Mouse (Mus musculus): ENCODE results near the gene Srek1. TPM values are rescaled to one million over a fixed set of nuclear protein-coding genes. Genes with fewer than 3 reads are reported as not detected.

Srek1 gene
- polyA plus RNA-seq, 1 experiment from 2014 or later = 82.7 TPM

- Histone ChIP-seq H3K4me2 (ENCODE audit: low read depth) (no peak overlapping the region), H3K27me3 (ENCODE audit: control insufficient read depth, insufficient read depth, low read length) (no peaks in the 10 kb centered on the region), H3K9me3 (ENCODE audit: control insufficient read depth, low read length) (no peaks in the 10 kb centered on the region), H3K4me1 (ENCODE audit: control insufficient read depth, insufficient read depth, low read length) (no peaks in the 10 kb centered on the region), H3K27ac (ENCODE audit: low read depth, low read length) (no peak overlapping the region), H3K9ac (ENCODE audit: low read length) (no peak overlapping the region), H3K4me3 (ENCODE audit: low read depth, low read length) (no peak overlapping the region), H3K36me3 (ENCODE audit: control insufficient read depth, insufficient read depth, low read length) (no peaks in the 10 kb centered on the region)
- ATAC-seq (ENCODE audit: insufficient read depth, low FRiP score, low TSS enrichment) (peak; percentile 65; the same call in 1 of the 2 replicates), DNase-seq (ENCODE audit: low spot score) (no peak)
- WGBS = 65% methylated on average over 9 of the region's 9 CpGs
These were observed 20.5 kb upstream of the Srek1 start for GRCm38 (mm10) chr13:103794688-103795543.

- peak; percentile 23 for DNase-seq (ENCODE audit: low spot score)
- H3K9me3 ChIP-seq (ENCODE audit: control insufficient read depth, low read length) = no peaks in the 10 kb centered on the region
- H3K4me3 ChIP-seq (ENCODE audit: low read depth, low read length) = no peak overlapping the region
- no peak overlapping the region for H3K27ac ChIP-seq (ENCODE audit: low read depth, low read length)
- no peak overlapping the region for H3K9ac ChIP-seq (ENCODE audit: low read length)
- no peak for ATAC-seq (ENCODE audit: insufficient read depth, low FRiP score, low TSS enrichment)
- H3K36me3 ChIP-seq (ENCODE audit: control insufficient read depth, insufficient read depth, low read length) = no peaks in the 10 kb centered on the region
- WGBS = 36% methylated on average over 11 of the region's 11 CpGs
- no peak overlapping the region for H3K4me2 ChIP-seq (ENCODE audit: low read depth)
- H3K4me1 ChIP-seq (ENCODE audit: control insufficient read depth, insufficient read depth, low read length) = no peaks in the 10 kb centered on the region
- no peaks in the 10 kb centered on the region for H3K27me3 ChIP-seq (ENCODE audit: control insufficient read depth, insufficient read depth, low read length)
These were observed 5.6 kb upstream of the Srek1 start for GRCm38 (mm10) chr13:103779922-103780585.

- Histone ChIP-seq H3K27ac (ENCODE audit: low read depth, low read length) (no peak overlapping the region), H3K27me3 (ENCODE audit: control insufficient read depth, insufficient read depth, low read length) (no peaks in the 10 kb centered on the region), H3K4me1 (ENCODE audit: control insufficient read depth, insufficient read depth, low read length) (peaks cover 6% of the 10 kb centered on the region), H3K36me3 (ENCODE audit: control insufficient read depth, insufficient read depth, low read length) (no peaks in the 10 kb centered on the region), H3K4me3 (ENCODE audit: low read depth, low read length) (no peak overlapping the region), H3K4me2 (ENCODE audit: low read depth) (no peak overlapping the region), H3K9ac (ENCODE audit: low read length) (no peak overlapping the region), H3K9me3 (ENCODE audit: control insufficient read depth, low read length) (no peaks in the 10 kb centered on the region)
- WGBS = 66% methylated on average over 8 of the region's 8 CpGs
- DNase-seq (ENCODE audit: low spot score) (no peak), ATAC-seq (ENCODE audit: insufficient read depth, low FRiP score, low TSS enrichment) (no peak)
These were observed 2.7 kb upstream of the Srek1 start for GRCm38 (mm10) chr13:103777126-103777525.

GRCm38 (mm10) chr13:103773407-103774118, 845 bp downstream of the Srek1 start:
- H3K27ac ChIP-seq (ENCODE audit: low read depth, low read length) = peak overlapping the region; percentile 96
- H3K4me3 ChIP-seq (ENCODE audit: low read depth, low read length) = peak overlapping the region; percentile 67
- no peaks in the 10 kb centered on the region for H3K9me3 ChIP-seq (ENCODE audit: control insufficient read depth, low read length)
- WGBS = 2% methylated on average over 36 of the region's 36 CpGs
- peak overlapping the region; percentile 89 for H3K9ac ChIP-seq (ENCODE audit: low read length)
- DNase-seq (ENCODE audit: low spot score) (no peak), ATAC-seq (ENCODE audit: insufficient read depth, low FRiP score, low TSS enrichment) (peak; percentile 73; the same call in 1 of the 2 replicates)
- peaks cover 6% of the 10 kb centered on the region for H3K4me1 ChIP-seq (ENCODE audit: control insufficient read depth, insufficient read depth, low read length)
- H3K27me3 ChIP-seq (ENCODE audit: control insufficient read depth, insufficient read depth, low read length) = no peaks in the 10 kb centered on the region
- H3K4me2 ChIP-seq (ENCODE audit: low read depth) = peak overlapping the region; percentile 48
- no peaks in the 10 kb centered on the region for H3K36me3 ChIP-seq (ENCODE audit: control insufficient read depth, insufficient read depth, low read length)

- no peaks in the 10 kb centered on the region for H3K9me3 ChIP-seq (ENCODE audit: control insufficient read depth, low read length)
- peak overlapping the region; percentile 45 for H3K4me2 ChIP-seq (ENCODE audit: low read depth)
- ATAC-seq (ENCODE audit: insufficient read depth, low FRiP score, low TSS enrichment) (no peak), DNase-seq (ENCODE audit: low spot score) (no peak)
- peak overlapping the region; percentile 67 for H3K4me3 ChIP-seq (ENCODE audit: low read depth, low read length)
- H3K9ac ChIP-seq (ENCODE audit: low read length) = peak overlapping the region; percentile 26; the same call in 1 of the 2 replicates
- peaks cover 6% of the 10 kb centered on the region for H3K4me1 ChIP-seq (ENCODE audit: control insufficient read depth, insufficient read depth, low read length)
- H3K27me3 ChIP-seq (ENCODE audit: control insufficient read depth, insufficient read depth, low read length) = no peaks in the 10 kb centered on the region
- no peaks in the 10 kb centered on the region for H3K36me3 ChIP-seq (ENCODE audit: control insufficient read depth, insufficient read depth, low read length)
- WGBS = 59% methylated on average over 5 of the region's 5 CpGs
- no peak overlapping the region for H3K27ac ChIP-seq (ENCODE audit: low read depth, low read length)
These were observed 1.5 kb downstream of the Srek1 start for GRCm38 (mm10) chr13:103772917-103773316.

- no peak for DNase-seq (ENCODE audit: low spot score)
- H3K4me2 ChIP-seq (ENCODE audit: low read depth) = no peak overlapping the region
- H3K4me3 ChIP-seq (ENCODE audit: low read depth, low read length) = no peak overlapping the region
- H3K4me1 ChIP-seq (ENCODE audit: control insufficient read depth, insufficient read depth, low read length) = peaks cover 6% of the 10 kb centered on the region
- H3K36me3 ChIP-seq (ENCODE audit: control insufficient read depth, insufficient read depth, low read length) = no peaks in the 10 kb centered on the region; the same call in 1 of the 2 replicates
- no peaks in the 10 kb centered on the region for H3K9me3 ChIP-seq (ENCODE audit: control insufficient read depth, low read length)
- no peaks in the 10 kb centered on the region for H3K27me3 ChIP-seq (ENCODE audit: control insufficient read depth, insufficient read depth, low read length)
- no peak for ATAC-seq (ENCODE audit: insufficient read depth, low FRiP score, low TSS enrichment)
- no peak overlapping the region for H3K27ac ChIP-seq (ENCODE audit: low read depth, low read length)
- no peak overlapping the region for H3K9ac ChIP-seq (ENCODE audit: low read length)
These were observed 3.6 kb downstream of the Srek1 start for GRCm38 (mm10) chr13:103770821-103771220.

- ATAC-seq (ENCODE audit: insufficient read depth, low FRiP score, low TSS enrichment) (no peak), DNase-seq (ENCODE audit: low spot score) (no peak)
- Histone ChIP-seq H3K36me3 (ENCODE audit: control insufficient read depth, insufficient read depth, low read length) (no peaks in the 10 kb centered on the region; the same call in 1 of the 2 replicates), H3K27ac (ENCODE audit: low read depth, low read length) (no peak overlapping the region), H3K9me3 (ENCODE audit: control insufficient read depth, low read length) (no peaks in the 10 kb centered on the region), H3K9ac (ENCODE audit: low read length) (no peak overlapping the region), H3K4me2 (ENCODE audit: low read depth) (no peak overlapping the region), H3K27me3 (ENCODE audit: control insufficient read depth, insufficient read depth, low read length) (no peaks in the 10 kb centered on the region), H3K4me3 (ENCODE audit: low read depth, low read length) (no peak overlapping the region), H3K4me1 (ENCODE audit: control insufficient read depth, insufficient read depth, low read length) (peaks cover 6% of the 10 kb centered on the region)
- WGBS = 89% methylated on average over 5 of the region's 5 CpGs
These were observed 6.5 kb downstream of the Srek1 start for GRCm38 (mm10) chr13:103767935-103768334.

GRCm38 (mm10) chr13:103763640-103764039, 10.8 kb downstream of the Srek1 start:
- Histone ChIP-seq H3K4me3 (ENCODE audit: low read depth, low read length) (no peak overlapping the region), H3K27me3 (ENCODE audit: control insufficient read depth, insufficient read depth, low read length) (no peaks in the 10 kb centered on the region), H3K27ac (ENCODE audit: low read depth, low read length) (no peak overlapping the region), H3K4me1 (ENCODE audit: control insufficient read depth, insufficient read depth, low read length) (no peaks in the 10 kb centered on the region), H3K9ac (ENCODE audit: low read length) (no peak overlapping the region), H3K4me2 (ENCODE audit: low read depth) (no peak overlapping the region), H3K9me3 (ENCODE audit: control insufficient read depth, low read length) (no peaks in the 10 kb centered on the region), H3K36me3 (ENCODE audit: control insufficient read depth, insufficient read depth, low read length) (peaks cover 6% of the 10 kb centered on the region; the same call in 1 of the 2 replicates)
- DNase-seq (ENCODE audit: low spot score) = no peak
- ATAC-seq (ENCODE audit: insufficient read depth, low FRiP score, low TSS enrichment) = no peak
- WGBS = 90% methylated on average over 1 of the region's 1 CpGs
